Comparison of ENCODE assay signal across 8 mouse cellular contexts in the genomic region with DNA sequence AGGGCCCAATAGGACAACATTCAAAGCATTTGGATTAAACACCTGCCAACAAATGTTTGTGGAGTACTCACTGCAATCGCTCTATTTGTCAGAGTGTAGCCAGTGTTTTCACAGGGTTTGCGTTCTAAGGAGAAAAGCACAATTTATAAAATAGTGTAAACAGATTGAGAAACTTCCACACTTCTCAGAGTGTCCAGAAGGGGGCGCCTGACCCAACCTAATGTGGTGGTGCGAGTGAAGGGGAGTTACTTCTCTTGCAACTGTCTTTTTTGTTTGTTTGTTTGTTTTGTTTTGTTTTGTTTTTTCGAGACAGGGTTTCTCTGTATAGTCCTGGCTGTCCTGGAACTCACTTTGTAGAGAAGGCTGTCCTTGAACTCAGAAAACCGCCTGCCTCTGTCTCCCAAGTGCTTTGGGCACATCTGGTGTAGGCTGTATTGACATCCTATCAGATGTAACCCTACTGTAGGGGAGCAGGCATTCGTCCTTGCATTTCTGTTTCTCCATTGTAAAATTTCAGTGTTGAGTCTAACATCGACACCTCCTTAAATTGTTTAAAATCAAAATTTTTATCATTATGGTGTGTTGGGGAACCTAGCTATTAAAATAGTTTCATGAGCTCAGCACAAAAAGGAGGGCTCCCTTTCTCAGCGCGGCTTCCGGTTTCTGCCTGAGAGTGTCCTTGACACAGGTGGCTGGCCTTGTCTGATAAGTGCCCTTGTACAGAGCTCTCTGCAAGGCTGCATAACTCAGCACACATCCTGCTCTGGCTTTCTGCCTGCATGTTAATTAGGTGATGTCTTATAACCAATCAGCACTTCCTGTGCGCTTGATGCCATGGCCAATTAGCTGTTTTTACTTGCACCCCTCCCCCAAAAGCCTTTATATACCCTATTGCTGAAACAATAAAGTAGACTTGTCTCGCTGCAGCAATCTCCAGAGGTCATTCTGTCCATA.
A peak's percentile ranks its signal among the peaks of the same experiment; 100 is the strongest.
DNase-seq lines count a peak whose midpoint lies in the region; ATAC-seq lines count a peak whose summit lies in the region.

No protein-coding gene starts in this region.

- H3K36me3 ChIP-seq in embryonic facial prominence, embryonic 11.5 days (replicated peaks; ENCODE audit: control insufficient read depth, insufficient read depth, low read depth, low read length): no peaks in the 10 kb centered on the region
- no peaks in the 10 kb centered on the region for H3K36me3 ChIP-seq in hindbrain, embryonic 12.5 days
- no peaks in the 10 kb centered on the region for H3K36me3 ChIP-seq in limb, embryonic 11.5 days (ENCODE audit: control insufficient read depth, insufficient read depth, low read length)

- H3K4me3 ChIP-seq in embryonic facial prominence, embryonic 11.5 days (ENCODE audit: low read depth, low read length): no peak overlapping the region
- H3K4me3 ChIP-seq in hindbrain, embryonic 12.5 days: no peak overlapping the region
- no peak overlapping the region for H3K4me3 ChIP-seq in limb, embryonic 11.5 days (ENCODE audit: low read depth, low read length)

- no peaks in the 10 kb centered on the region for H3K9me3 ChIP-seq in embryonic facial prominence, embryonic 11.5 days (replicated peaks; ENCODE audit: control insufficient read depth, low read length)
- 0 out of 2 replicates have a peak, but pooled peaks cover 3% of the 10 kb centered on the region for H3K9me3 ChIP-seq in hindbrain, embryonic 12.5 days (replicated peaks)
- no peaks in the 10 kb centered on the region for H3K9me3 ChIP-seq in limb, embryonic 11.5 days (ENCODE audit: control insufficient read depth, low read length)

- no peak for ATAC-seq in cerebellum, adult (ENCODE audit: insufficient number of reproducible peaks, low FRiP score, low TSS enrichment)
- no peak for ATAC-seq in embryonic facial prominence, embryonic 11.5 days (replicated peaks; ENCODE audit: insufficient number of reproducible peaks, low FRiP score, low TSS enrichment, low read depth)
- peak; percentile 78 for ATAC-seq in hindbrain, embryonic 12.5 days (ENCODE audit: low FRiP score)
- no peak for ATAC-seq in limb, embryonic 11.5 days (ENCODE audit: insufficient number of reproducible peaks, low FRiP score, low TSS enrichment, low read depth)
- ATAC-seq in megakaryocyte, adult 5-6 weeks (ENCODE audit: poor library complexity, severe bottlenecking): no peak

- H3K27ac ChIP-seq in embryonic facial prominence, embryonic 11.5 days (replicated peaks; ENCODE audit: low read depth, low read length): no peak overlapping the region
- no peak overlapping the region for H3K27ac ChIP-seq in hindbrain, embryonic 12.5 days
- H3K27ac ChIP-seq in limb, embryonic 11.5 days (replicated peaks; ENCODE audit: low read depth, low read length): no peak overlapping the region

- H3K4me2 ChIP-seq in embryonic facial prominence, embryonic 11.5 days (ENCODE audit: low read depth, low read length): no peak overlapping the region
- no peak overlapping the region for H3K4me2 ChIP-seq in hindbrain, embryonic 12.5 days (replicated peaks)
- no peak overlapping the region for H3K4me2 ChIP-seq in limb, embryonic 11.5 days (ENCODE audit: low read depth, severe bottlenecking)

- no peaks in the 10 kb centered on the region for H3K4me1 ChIP-seq in embryonic facial prominence, embryonic 11.5 days (ENCODE audit: control insufficient read depth, insufficient read depth, low read length)
- 0 out of 2 replicates have a peak, but pooled peaks cover 3% of the 10 kb centered on the region for H3K4me1 ChIP-seq in hindbrain, embryonic 12.5 days
- no peaks in the 10 kb centered on the region for H3K4me1 ChIP-seq in limb, embryonic 11.5 days (ENCODE audit: control insufficient read depth, insufficient read depth, low read length)

- H3K9ac ChIP-seq in embryonic facial prominence, embryonic 11.5 days (replicated peaks; ENCODE audit: low read length): no peak overlapping the region
- no peak overlapping the region for H3K9ac ChIP-seq in hindbrain, embryonic 12.5 days
- H3K9ac ChIP-seq in limb, embryonic 11.5 days (ENCODE audit: low read length): no peak overlapping the region

- no peaks in the 10 kb centered on the region for H3K27me3 ChIP-seq in embryonic facial prominence, embryonic 11.5 days (ENCODE audit: control insufficient read depth, insufficient read depth, low read length)
- no peaks in the 10 kb centered on the region for H3K27me3 ChIP-seq in hindbrain, embryonic 12.5 days
- H3K27me3 ChIP-seq in limb, embryonic 11.5 days (ENCODE audit: control insufficient read depth, insufficient read depth, low read length): no peaks in the 10 kb centered on the region

- DNase-seq in cerebellum, adult 9-10 months: peak; percentile 6
- peak; percentile 59 for DNase-seq in NIH3T3 (ENCODE audit: low read depth)
- peak; percentile 49 for DNase-seq in embryonic facial prominence, embryonic 11.5 days (ENCODE audit: low spot score)
- DNase-seq in limb, embryonic 11.5 days (ENCODE audit: low spot score): peak; percentile 47
- DNase-seq in ovary, postnatal 10 days (ENCODE audit: low spot score): peak; percentile 4

- 61% methylated on average over 13 of the region's 13 CpGs for WGBS in embryonic facial prominence, embryonic 11.5 days
- 58% methylated on average over 13 of the region's 13 CpGs for WGBS in hindbrain, embryonic 12.5 days
- 58% methylated on average over 13 of the region's 13 CpGs for WGBS in limb, embryonic 11.5 days

Comparison
In these comparisons a context has a peak if more than half of its experiments do, and no peak if none do; other contexts are left out.
1. DNase-seq: peak in every context shown above with its lines; median percentile 59 in NIH3T3; 49 in embryonic facial prominence, embryonic 11.5 days; 47 in limb, embryonic 11.5 days; 6 in cerebellum, adult 9-10 months; 4 in ovary, postnatal 10 days.